Mouse (Mus musculus) embryonic facial prominence, embryonic 10.5 days (tissue): ENCODE results near the gene Pygm. TPM values are rescaled to one million over a fixed set of nuclear protein-coding genes. Genes with fewer than 3 reads are reported as not detected.
A peak's percentile ranks its signal among the peaks of the same experiment; 100 is the strongest.

Experiments used
- DNase-seq: peaks from one replicate; pipeline ENCODE4 v3.0.0-alpha.2; 2017; ENCODE audit warnings: low spot score
- H3K27ac ChIP-seq: fragments of 300-500 bp; sonication (generic); replicated peaks from 2 replicates; pipeline ENCODE4 v1.5.1; 2016; ENCODE audit warnings: mild to moderate bottlenecking
- H3K27me3 ChIP-seq: fragments of 300-500 bp; sonication (generic); replicated peaks from 2 replicates; pipeline ENCODE4 v1.6.1; 2016; ENCODE audit warnings: low read depth, mild to moderate bottlenecking; ENCODE audit not compliant: poor library complexity, severe bottlenecking
- H3K36me3 ChIP-seq: fragments of 300-500 bp; sonication (generic); replicated peaks from 2 replicates; pipeline ENCODE4 v1.6.1; 2016; ENCODE audit warnings: mild to moderate bottlenecking, moderate library complexity
- H3K4me1 ChIP-seq: fragments of 300-500 bp; sonication (generic); 2 replicates; pipeline ENCODE4 v1.6.1; 2016
- H3K4me3 ChIP-seq: fragments of 300-500 bp; sonication (generic); 2 replicates; pipeline ENCODE4 v1.5.1; 2016; ENCODE audit warnings: mild to moderate bottlenecking, moderate library complexity
- H3K9me3 ChIP-seq: fragments of 300-500 bp; sonication (generic); 2 replicates; pipeline ENCODE4 v1.6.1; 2016; ENCODE audit warnings: mild to moderate bottlenecking
- WGBS: fragments of 180-500 bp; shearing (Covaris S2); methylation state at CpG from one replicate; pipeline ENCODE4 v1.1.7; 2016; 5-methylcytosine and 5-hydroxymethylcytosine counted together
- polyA plus RNA-seq: library from polyadenylated mRNA; unstranded; fragments of >200 nt; fragmentation: Nextera tagmentation; extraction: Ambion mirVana; gene quantifications from 2 replicates; pipeline ENCODE4 v1.2.1, GENCODE M21; 2016

Gene Pygm
- polyA plus RNA-seq, 1 experiment from 2014 or later, result 2.2 TPM

DNA sequence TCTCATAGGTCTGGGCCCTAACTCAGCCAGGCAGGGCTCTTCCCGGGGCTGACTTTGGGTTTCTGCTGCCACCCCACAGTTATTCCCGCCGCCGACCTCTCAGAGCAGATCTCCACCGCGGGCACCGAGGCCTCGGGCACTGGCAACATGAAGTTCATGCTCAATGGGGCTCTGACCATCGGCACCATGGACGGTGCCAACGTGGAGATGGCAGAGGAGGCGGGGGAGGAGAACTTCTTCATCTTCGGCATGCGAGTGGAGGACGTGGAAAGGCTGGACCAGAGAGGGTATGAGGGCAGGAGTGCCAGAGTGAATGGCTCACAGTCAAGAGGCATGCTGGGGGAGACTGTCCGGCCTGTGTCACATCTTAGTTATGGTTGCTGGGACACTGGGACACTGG, 9.4 kb downstream of the Pygm start:
- DNase-seq, result no peak
- no peak overlapping the region for H3K4me3 ChIP-seq
- WGBS, result 89% methylated on average over 16 of the region's 16 CpGs

DNA sequence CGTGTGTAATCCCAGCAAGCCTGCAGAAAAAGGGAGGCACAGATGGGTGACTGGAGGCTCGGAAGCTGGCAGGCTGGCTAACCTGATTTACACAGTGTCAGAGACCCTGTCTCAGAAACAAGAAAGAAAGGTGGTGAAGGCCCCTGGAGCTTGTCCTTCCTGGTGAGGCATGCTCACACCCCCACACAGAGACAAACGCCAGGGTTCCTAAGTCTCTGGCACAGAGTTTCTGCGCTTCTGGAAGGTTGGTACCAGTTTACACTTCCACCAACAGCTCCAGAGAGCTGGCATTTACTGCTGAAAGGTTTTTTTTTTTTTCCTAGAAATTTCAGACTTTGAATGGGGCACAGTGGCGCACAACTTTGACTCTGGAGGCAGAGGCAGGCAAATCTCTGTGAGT, 12.0 kb downstream of the Pygm start:
- Histone ChIP-seq H3K36me3 (no peaks in the 10 kb centered on the region), H3K27me3 (peaks cover 51% of the 10 kb centered on the region), H3K4me1 (peaks cover 31% of the 10 kb centered on the region), H3K9me3 (no peaks in the 10 kb centered on the region), H3K27ac (no peak overlapping the region), H3K4me3 (no peak overlapping the region)
- DNase-seq, result no peak
- 92% methylated on average over 5 of the region's 5 CpGs for WGBS

More for the DNA sequence above, 9.4 kb downstream of the Pygm start:
- Histone ChIP-seq H3K36me3 (no peaks in the 10 kb centered on the region), H3K9me3 (no peaks in the 10 kb centered on the region), H3K4me1 (peaks cover 24% of the 10 kb centered on the region), H3K27ac (no peak overlapping the region), H3K27me3 (peaks cover 35% of the 10 kb centered on the region)

DNA sequence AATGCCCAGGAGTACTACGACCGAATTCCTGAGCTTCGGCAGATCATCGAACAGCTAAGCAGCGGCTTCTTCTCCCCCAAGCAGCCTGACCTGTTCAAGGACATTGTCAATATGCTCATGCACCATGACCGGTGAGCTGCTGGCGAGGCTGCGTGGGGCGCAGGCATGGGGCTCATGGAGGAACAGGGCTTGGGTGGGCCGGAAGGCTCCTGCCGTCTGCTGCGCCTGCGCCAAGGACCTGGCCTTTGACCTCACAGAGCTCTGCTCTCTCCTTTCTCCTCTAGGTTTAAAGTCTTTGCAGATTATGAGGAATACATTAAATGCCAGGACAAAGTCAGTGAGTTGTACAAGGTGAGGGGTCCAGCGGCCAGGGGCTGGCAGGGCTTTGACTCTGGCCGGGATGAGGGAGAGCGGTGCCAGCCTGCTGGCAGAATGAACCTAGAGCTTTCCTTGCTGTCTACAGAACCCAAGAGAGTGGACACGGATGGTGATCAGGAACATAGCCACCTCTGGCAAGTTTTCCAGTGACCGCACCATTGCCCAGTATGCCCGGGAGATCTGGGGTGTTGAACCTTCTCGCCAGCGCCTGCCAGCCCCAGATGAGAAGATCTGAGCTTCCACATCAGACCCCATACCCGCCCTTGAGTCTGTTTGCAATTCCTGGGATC, 13.5 kb downstream of the Pygm start:
- WGBS, result 84% methylated on average over 22 of the region's 22 CpGs
- no peak overlapping the region; the same call in 1 of the 2 replicates for H3K4me3 ChIP-seq
- no peaks in the 10 kb centered on the region for H3K9me3 ChIP-seq
- no peaks in the 10 kb centered on the region for H3K36me3 ChIP-seq
- no peak overlapping the region for H3K27ac ChIP-seq
- peaks cover 66% of the 10 kb centered on the region for H3K27me3 ChIP-seq
- DNase-seq, result no peak
- H3K4me1 ChIP-seq, result peaks cover 46% of the 10 kb centered on the region

DNA sequence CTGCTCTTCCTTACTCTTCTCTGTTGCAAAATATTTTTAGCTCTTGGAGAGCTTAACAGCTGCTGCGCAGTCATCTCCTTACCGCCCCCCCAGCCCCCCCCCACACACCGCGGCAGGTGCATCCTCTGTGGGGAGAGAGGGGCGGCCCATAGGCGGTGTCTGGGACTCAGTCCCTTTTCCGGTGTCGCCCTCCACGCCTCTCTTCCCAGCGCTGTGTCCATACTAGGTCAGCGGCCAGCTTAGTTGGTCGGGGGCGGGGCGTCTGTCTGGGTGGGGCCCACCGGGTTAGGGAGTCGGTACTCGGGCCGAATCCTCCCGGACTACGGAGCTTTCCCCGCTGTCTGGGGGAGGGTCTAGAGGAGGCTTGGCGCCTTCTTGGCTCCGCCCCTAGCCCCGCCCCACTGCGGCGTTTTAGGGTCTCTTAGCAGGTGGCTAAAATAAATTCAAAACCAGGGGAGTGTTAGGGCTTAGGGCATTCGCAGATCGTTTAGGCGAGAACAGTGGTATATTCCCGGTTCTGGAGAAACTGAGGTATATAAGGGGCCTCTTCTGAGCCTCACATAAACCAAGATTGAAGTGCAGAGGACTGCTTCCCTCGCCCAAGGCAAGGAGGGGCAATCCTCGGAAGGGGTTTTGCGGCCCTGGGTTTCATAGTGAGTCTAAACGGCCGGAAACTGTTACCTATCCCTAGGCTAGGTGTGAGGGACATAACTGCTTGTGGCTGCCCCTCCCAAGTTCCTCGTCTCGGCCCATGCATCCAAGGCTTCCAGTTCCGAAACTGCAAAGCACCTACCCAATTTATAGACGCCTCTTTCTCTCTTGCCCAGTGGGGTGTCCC, 14.5 kb downstream of the Pygm start:
- WGBS, result 1% methylated on average over 39 of the region's 39 CpGs
- H3K4me1 ChIP-seq, result peaks cover 55% of the 10 kb centered on the region
- H3K9me3 ChIP-seq, result no peaks in the 10 kb centered on the region
- peak overlapping the region; percentile 64; the same call in 1 of the 2 replicates for H3K27ac ChIP-seq
- DNase-seq, result peak; percentile 67
- H3K27me3 ChIP-seq, result peaks cover 76% of the 10 kb centered on the region
- peak overlapping the region; percentile 63 for H3K4me3 ChIP-seq
- no peaks in the 10 kb centered on the region for H3K36me3 ChIP-seq

DNA sequence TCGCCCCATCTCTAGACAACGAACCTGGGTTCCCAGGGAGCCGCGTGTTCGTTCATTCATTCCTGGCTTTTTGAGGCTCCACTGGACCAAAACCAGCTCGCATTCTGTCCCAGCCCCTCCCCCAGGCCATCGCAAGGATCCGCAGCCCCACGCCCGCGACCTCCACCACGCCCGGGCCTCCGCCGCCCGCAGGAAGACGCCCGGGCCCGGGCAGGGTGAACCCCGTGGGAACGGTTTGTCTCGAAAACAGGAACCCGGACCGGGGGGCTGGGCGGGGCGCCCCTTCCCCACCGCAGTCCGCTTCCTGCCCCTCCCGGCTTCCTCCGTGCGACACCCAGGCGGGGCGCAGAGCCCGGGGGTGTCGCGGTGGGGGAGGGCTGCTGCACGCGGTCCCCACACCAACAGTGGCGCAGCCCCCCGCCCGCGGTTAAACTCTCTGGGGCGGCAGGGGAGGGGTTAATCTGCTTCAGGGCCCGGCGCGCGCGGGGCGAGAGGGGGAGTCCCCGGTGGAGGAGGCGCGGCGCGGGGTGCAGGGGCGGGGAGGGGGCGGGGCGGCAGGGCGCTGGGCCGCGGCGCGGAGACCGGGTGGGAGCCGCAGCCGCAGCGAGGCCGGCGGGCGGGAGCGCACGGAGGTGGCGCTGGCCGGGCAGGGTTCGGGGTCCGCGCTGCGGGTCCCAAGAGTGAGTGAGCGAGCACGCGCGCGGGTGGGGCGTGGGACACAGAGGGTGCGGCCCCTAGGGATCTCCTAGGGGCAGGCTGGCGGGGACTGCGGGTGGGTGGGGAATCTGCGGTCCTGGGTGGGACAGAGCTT, 15.3 kb downstream of the Pygm start, which contains the start of gene Rasgrp2:
Gene Rasgrp2 (plus strand): TSS at position 56 of the 811 bp plus-strand sequence.
- WGBS, result under 1% methylated on average over 84 of the region's 87 CpGs
- no peaks in the 10 kb centered on the region for H3K9me3 ChIP-seq
- H3K27me3 ChIP-seq, result peaks cover 84% of the 10 kb centered on the region
- peak within 1 kb of the TSS; percentile 63 for H3K4me3 ChIP-seq
- DNase-seq, result peak; percentile 57
- peaks cover 64% of the 10 kb centered on the region for H3K4me1 ChIP-seq
- no peaks in the 10 kb centered on the region for H3K36me3 ChIP-seq
- H3K27ac ChIP-seq, result peak within 1 kb of the TSS; percentile 64

DNA sequence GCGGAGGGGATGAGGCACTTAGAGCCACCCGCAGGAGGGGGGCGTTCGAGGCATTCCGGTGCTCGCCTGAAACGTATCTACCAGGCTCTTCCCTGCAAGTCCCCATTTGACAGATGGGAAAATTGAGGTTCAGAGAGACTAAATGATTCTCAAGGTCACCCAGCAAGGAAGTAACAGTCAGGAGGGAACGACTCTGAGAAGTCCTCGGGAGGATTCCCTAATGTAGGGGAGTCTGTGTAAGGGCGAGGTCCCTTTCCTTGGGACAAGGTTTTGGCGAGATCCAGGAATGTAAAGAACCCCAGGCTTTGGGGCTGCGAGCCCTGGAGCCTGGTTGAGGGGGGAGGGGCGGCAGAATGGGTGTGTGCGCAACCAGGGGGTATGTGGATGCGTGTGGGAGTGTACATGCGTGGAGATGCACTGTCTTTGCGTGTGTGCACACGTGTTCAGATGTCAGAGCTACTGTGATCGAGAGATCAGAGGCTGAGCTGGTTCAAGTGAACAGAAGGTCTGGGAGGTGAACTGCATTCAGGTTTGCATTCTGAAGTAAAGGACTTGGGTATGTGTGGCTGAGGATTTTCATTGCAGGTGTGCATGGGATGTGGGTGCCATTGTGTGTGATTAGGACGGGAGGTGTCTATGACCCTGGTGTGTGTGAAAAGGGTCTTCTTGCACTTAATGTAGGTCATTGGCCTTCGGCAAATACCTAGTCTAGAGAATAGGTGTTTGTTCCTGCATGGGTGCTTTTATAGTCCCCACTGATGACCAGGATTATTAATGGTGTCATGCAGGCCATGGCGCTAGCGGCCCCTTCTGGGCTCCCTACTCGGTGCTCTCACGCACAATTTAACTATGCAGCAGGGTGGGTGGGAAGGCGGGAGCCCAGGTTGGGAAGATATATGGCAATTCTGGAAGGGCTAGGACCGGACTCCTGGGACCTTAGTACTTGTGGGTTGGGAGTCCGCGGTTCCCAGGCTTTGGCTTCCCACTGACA, 16.2 kb downstream of the Pygm start:
- peak overlapping the region; percentile 63 for H3K4me3 ChIP-seq
- peaks cover 64% of the 10 kb centered on the region for H3K4me1 ChIP-seq
- no peaks in the 10 kb centered on the region for H3K36me3 ChIP-seq
- no peaks in the 10 kb centered on the region for H3K9me3 ChIP-seq
- peaks cover 88% of the 10 kb centered on the region for H3K27me3 ChIP-seq
- WGBS, result 3% methylated on average over 29 of the region's 29 CpGs
- peak overlapping the region; percentile 64; the same call in 1 of the 2 replicates for H3K27ac ChIP-seq
- DNase-seq, result no peak

DNA sequence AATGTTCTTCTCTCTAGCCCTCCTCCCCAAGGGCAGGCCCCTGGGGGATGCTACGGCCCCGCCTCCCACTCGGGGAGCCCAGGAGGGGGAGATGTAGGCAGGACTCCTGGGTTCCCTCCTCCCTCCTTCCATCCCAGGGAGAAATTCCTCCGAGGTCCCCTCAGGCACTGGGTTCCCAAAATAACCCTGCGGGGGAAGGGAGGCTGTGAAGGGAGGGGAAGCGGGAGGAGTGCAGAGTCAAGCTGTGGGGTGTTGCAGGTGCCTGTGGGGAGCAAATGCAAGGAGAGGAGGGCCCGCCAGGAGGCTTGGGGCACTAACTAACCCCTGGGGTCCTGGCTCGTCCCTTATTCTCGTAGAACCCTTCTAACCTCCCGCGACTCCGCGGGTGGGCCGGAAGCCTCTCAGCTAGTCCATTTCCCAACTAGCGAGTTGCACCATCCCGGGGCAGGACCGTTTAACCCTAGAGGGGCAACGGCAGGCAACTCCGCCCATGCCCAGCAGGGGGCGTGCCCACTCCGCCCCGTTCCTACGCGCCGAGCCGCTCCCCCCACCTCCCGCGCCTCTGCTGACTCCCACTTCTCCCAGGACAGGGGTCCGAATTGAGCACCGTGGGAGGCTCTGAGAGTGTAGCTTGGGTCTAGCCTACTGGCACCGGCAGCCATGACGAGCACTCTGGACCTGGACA, 17.1 kb downstream of the Pygm start:
- peak; percentile 83 for DNase-seq
- Histone ChIP-seq H3K27ac (peak overlapping the region; percentile 32; the same call in 1 of the 2 replicates), H3K4me3 (peak overlapping the region; percentile 52), H3K4me1 (peaks cover 64% of the 10 kb centered on the region), H3K9me3 (no peaks in the 10 kb centered on the region), H3K27me3 (peaks cover 87% of the 10 kb centered on the region), H3K36me3 (no peaks in the 10 kb centered on the region)
- WGBS, result under 1% methylated on average over 32 of the region's 32 CpGs

DNA sequence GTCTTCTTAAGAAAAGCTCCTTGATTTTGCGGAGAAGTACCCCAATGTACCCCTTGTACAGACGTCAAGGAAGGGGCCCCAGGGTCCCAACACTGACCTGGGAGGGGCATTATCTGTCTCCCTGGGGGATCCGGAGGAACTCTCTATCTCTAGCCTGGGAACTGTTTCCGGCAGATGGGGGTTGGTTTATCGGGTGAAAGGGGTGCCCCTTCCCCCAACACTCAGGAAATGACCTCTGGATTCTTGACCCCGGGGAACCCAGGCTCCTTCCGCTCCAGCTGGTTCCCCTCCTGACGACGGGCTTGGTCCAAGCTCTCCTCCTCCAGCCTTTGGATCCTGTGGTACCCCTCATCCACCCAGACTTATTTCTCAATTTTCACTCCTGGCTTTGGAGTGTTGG, 17.8 kb downstream of the Pygm start:
- peaks cover 81% of the 10 kb centered on the region for H3K27me3 ChIP-seq
- no peak for DNase-seq
- 7% methylated on average over 9 of the region's 9 CpGs for WGBS
- no peaks in the 10 kb centered on the region for H3K9me3 ChIP-seq
- peak overlapping the region; percentile 52 for H3K4me3 ChIP-seq
- H3K4me1 ChIP-seq, result peaks cover 64% of the 10 kb centered on the region
- no peaks in the 10 kb centered on the region for H3K36me3 ChIP-seq
- peak overlapping the region; percentile 32; the same call in 1 of the 2 replicates for H3K27ac ChIP-seq

DNA sequence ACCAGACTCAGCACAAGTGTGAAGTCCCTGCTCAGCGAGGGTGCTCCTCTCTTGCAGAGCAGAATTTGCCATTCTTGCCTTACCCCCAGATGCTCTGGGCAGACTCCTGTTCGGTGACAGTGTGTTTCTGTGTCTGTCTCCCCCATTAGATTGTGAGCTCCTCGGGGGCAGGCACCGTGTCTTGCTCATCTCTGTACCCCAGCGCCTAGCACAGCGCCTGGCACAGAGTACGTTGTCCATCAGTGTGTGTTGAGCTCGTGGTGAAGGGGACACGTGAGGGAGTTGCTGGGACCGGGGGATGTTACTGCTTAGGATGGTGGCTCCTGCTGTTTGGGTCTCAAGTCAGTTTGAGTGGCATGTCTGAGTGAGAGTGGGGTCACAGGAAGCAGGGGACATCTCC, 19.7 kb downstream of the Pygm start:
- Histone ChIP-seq H3K9me3 (no peaks in the 10 kb centered on the region), H3K4me3 (no peak overlapping the region), H3K27ac (no peak overlapping the region), H3K36me3 (no peaks in the 10 kb centered on the region), H3K27me3 (peaks cover 65% of the 10 kb centered on the region), H3K4me1 (peaks cover 65% of the 10 kb centered on the region)
- no peak for DNase-seq
- 86% methylated on average over 10 of the region's 10 CpGs for WGBS

DNA sequence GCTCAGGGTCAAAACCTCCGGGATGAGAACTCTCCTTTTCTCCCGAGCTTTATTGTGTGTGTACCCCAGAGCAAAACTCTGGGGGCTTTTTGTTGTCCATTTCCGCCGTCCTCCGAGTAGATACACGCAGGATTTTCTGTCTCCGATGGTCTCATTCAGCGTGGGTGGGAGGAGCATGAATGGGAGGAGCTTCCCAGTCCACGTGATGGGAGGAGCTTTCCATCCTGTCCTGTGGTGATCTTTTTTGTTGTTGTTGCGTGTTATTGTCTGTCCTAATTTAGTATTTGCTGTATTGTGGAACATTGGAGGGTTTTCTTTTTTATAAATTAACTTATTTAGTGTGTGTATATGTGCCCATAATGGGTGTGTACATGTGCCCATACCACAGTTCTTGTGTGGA, 21.2 kb downstream of the Pygm start:
- Histone ChIP-seq H3K9me3 (no peaks in the 10 kb centered on the region), H3K36me3 (no peaks in the 10 kb centered on the region), H3K4me1 (peaks cover 49% of the 10 kb centered on the region), H3K4me3 (no peak overlapping the region), H3K27ac (no peak overlapping the region), H3K27me3 (peaks cover 49% of the 10 kb centered on the region)
- WGBS, result 75% methylated on average over 10 of the region's 10 CpGs
- no peak for DNase-seq

DNA sequence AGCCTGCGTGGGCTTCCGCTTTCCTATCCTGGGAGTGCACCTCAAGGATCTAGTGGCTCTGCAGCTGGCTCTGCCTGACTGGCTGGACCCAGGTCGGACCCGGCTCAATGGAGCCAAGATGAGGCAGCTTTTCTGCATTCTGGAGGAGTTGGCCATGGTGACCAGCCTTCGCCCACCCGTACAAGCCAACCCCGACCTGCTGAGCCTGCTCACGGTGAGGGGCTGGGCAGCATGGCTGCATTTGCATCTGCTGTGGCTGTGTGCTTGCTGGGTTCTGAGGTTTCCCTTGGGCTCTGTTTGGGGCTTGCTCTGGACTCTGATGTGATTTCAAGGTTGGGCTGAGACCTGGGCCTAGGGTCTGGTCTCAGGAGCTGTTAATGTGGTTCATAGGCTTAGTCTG, 22.9 kb downstream of the Pygm start:
- no peaks in the 10 kb centered on the region for H3K9me3 ChIP-seq
- peaks cover 32% of the 10 kb centered on the region for H3K4me1 ChIP-seq
- H3K4me3 ChIP-seq, result no peak overlapping the region
- DNase-seq, result no peak
- no peaks in the 10 kb centered on the region for H3K36me3 ChIP-seq
- peaks cover 32% of the 10 kb centered on the region for H3K27me3 ChIP-seq
- H3K27ac ChIP-seq, result no peak overlapping the region
- WGBS, result 83% methylated on average over 8 of the region's 8 CpGs
